Mouse (Mus musculus) adipocyte (in vitro differentiated cells): ENCODE data around the gene Atg9a.
A peak's percentile ranks its signal among the peaks of the same experiment; 100 is the strongest.

Experiments used
- DNase-seq: peaks from one replicate; pipeline ENCODE4 v3.0.0-alpha.2; 2016; ENCODE audit warnings: low spot score

The Atg9a gene

DNA sequence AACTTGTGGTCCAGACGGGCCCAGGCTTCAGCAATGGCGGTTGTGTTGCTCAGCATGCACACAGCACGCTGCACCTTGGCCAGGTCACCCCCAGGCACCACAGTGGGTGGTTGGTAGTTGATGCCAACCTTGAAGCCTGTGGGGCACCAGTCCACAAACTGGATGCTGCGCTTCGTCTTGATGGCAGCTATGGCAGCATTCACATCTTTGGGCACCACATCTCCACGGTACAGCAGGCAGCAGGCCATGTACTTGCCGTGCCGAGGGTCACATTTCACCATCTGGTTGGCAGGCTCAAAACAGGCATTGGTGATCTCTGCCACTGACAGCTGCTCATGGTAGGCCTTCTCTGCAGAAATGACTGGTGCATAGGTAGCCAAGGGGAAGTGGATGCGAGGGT is 23.8 kb upstream of the Atg9a start:
- no peak for DNase-seq

- peak; percentile 28 for DNase-seq
Observed at GRCm38 (mm10) chr1:75214886-75215285, 22.9 kb upstream of the Atg9a start.

DNA sequence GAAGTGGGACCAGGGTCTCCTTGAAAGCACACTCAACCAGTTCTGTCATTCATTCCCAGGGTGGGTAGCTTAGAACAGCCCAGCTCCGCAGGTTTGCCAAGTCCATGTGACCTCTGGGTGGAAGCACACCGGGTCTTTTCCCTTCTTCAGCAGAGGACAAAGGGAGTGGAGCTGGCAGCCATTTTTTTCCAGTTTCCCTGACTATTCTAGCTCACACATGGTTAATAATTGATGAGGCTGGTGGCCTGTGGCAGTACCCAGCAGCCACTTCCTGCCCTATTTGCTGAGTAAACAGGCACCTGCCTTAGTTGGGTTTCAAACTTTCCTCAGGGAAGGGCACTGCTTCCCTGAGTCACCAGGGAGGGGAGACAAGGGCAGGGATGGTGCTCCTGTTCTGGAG is 22.4 kb upstream of the Atg9a start:
- DNase-seq = no peak

GRCm38 (mm10) chr1:75213096-75213495 is 21.1 kb upstream of the Atg9a start:
- no peak for DNase-seq

DNA sequence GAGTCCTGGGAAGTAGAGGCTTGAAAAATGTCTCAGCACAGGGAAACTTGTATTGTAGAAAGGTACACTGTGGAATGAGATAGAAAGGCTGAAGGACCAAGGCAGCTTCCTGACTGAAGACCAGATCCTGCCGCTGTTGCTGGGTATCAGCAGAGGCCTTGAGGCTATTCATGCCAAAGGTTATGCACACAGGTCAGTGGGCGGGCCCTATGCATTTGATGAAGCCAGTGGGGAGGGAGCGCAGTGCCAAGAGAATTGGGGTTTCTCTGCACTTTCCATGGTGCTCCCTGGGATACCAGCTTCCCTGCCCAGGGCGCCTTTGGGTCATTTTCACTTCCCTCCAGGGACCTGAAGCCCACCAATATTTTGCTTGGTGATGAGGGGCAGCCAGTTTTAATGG is 20.5 kb upstream of the Atg9a start:
- DNase-seq = no peak

- peak; percentile 12 for DNase-seq
Observed at GRCm38 (mm10) chr1:75211141-75211708, 19.2 kb upstream of the Atg9a start.

DNA sequence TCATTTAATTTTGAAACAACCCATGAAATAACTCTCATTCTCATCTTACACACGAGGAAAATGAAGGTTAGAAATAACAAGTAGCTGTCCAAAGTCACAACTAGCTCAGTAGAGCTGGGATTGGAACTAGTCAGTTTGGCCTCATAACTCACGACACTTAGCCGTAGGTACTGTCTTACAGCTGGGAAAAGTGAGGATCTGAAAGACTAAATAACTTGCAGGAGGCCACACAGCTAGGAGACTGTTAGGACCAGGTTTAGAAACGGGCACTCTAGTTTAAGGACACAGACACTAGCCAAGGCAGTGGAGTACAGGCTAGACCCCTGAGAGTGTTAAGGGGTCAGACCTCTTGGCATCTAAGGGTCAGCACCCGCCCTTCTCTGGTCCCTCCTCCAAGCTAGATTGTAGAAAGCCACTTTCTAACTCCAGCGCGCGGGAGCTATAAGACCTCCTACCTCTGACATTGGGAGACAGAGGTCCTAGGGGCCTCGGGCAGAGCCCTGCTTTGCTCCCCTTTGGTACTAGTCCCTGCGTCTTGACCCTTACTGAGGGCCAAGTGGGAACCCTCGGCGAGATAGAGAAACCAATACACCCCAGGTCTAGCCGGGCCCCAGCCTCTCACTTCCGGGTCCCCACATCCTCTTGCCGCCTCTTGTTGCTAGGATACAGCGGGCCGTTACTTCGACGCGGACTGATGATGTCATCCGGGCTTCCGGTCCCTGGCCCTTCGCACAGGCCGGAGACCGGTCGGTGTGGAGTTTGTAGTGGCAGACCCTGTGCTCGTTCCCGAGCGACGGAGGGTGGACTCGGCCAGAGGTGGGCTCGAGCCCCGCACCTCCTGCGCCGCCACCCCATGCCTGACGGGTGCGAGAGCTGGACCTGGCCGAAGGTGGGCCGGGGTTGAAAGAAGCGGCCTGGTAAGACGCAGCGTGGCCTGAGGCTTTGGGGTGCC is 18.4 kb upstream of the Atg9a start, which contains the start of the genes Glb1l and Stk16:
Glb1l (minus strand) TSS at position 678 of the 952 bp plus-strand sequence.
Stk16 (plus strand) TSS at position 703 of the 952 bp plus-strand sequence.
- peak; percentile 95 for DNase-seq

GRCm38 (mm10) chr1:75208967-75209678 is 17.1 kb upstream of the Atg9a start:
- peak; percentile 37 for DNase-seq

DNA sequence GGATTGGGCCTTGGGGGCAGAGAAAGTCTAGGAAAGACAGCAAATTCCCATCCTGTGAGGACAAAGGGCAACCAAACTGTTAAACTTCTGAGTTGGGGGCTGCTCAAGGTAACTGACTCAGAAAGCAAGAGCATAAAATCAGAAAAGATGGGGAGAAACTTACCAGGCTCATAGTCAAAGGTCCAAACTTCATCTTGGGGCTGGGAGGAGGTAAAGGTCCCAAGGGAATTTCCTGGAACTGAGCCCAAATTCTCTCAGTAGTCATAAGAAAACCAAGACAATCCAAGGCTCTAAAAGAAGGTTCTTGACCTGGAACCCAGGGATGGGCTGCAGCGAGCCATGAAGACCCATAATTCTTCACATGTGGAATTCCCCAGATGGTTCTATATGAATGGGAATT is 9.2 kb upstream of the Atg9a start:
- DNase-seq = peak; percentile 33

GRCm38 (mm10) chr1:75192452-75192851 is 456 bp upstream of the Atg9a start:
- DNase-seq = peak; percentile 52

- DNase-seq = no peak
Observed at GRCm38 (mm10) chr1:75191258-75191621, 756 bp downstream of the Atg9a start.

- DNase-seq = peak; percentile 19
Observed at GRCm38 (mm10) chr1:75190577-75190976, 1.4 kb downstream of the Atg9a start.

DNA sequence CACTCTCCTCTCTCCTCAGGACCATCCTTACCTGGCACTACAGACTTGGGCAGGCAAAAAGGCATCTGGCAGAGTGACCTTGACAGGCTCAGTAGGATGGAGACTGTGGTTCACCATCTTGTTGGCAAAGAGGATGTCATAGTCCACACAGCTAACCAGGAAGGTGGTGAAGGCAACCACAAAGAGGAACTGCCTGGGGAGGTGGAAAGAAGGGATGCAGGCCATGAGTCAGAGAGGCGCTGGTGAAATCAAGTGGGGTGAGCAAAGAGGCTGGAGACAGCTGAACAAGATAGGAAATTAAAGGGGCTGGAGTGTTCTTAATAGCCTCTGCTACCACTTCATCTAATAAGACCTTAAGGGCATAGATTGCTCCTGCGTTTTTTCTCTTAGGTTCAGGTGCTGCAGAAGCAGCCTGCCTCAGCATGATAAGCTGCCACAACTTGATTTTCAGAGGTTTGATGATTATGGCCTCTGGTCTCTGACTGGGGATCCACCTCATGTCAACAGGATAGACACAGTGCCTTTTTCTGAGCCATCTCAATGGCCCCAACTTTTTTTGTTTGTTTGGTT is 4.0 kb downstream of the Atg9a start:
- no peak for DNase-seq

DNA sequence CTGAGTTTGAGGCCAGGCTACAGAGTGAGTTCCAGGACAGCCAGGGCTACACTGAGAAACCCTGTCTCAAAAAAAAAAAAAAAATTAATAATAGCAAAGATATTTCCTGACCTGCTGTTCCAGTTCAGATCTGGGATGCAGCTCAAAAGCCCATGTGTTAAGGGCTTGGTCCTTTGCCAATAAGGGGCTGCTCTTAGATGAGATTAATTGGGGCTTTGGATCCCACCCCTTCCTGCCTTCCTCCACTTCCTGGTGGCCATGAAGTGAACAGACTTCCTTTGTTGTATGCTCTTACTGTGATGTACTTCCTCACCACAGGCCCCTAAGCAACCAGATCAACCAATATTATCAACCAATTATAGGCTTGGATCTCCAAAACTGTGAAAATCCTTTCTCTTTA is 4.9 kb downstream of the Atg9a start:
- DNase-seq = no peak

DNA sequence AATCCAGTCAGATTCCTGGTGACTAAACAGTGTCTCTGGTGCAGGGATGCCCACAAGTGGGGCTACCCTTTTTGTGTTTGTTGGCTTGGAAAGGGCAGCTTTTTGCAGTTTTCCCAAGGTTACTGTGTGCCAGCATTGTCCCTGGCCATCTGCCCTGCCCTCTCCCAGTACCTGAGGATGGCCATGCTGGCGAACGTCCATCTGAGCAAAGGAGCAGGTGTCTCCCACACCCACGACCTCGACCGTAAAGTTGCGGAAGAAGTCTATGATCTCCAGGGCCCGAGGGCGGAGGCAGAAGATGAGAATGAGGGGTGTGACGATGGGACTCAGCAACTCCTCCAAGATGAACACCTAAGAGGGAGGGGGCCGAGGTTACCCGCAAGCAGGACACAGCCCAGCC is 6.5 kb downstream of the Atg9a start:
- DNase-seq = no peak

GRCm38 (mm10) chr1:75182160-75182559 is 9.8 kb downstream of the Atg9a start:
- no peak for DNase-seq

GRCm38 (mm10) chr1:75181377-75181870 is 10.6 kb downstream of the Atg9a start:
- no peak for DNase-seq

DNA sequence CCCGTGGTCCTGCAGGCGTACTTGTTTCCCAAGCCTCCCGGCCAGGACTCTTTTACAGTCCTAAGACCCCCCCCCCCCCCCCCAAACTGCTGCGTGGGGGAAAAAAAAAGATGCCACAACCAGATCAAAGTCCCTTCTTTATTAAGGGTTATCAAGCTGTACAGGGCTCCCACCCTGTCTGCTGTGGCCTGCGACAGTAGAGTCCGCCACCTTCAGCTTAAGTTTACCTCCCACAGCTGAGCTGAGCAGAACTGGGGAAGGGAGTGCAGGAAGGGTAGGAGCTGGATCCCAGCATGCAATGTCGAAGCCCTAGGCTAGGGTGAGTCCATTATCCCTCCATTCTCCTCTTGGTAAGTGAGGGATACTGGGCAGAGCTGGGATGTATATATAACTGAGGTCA is 11.3 kb downstream of the Atg9a start:
- DNase-seq = no peak

DNA sequence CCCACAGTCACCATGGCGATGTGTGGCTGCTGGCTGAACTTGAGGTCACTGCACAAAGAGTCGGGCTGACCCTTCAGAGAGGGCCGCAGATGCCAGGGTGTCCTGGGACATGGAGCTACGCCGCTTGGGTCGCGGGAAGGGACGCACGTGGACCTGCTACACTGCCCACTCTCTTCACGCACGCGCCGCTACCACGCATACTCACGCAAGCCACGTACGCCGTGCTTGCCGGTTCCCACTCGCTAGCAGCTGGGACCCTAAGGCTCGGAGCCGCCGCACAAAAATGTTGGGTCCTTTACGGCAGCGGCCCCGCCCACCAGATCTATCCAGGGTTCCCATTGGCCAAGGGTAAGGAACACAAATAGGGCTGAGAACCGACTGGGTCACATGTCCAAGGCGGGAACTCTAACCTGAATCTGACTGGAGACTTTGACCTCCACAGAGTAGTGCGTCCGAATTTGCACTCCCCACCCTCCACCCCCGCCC is 11.8 kb downstream of the Atg9a start, which contains the start of gene Abcb6:
Abcb6 (minus strand) TSS at position 288 of the 486 bp plus-strand sequence.
- DNase-seq = peak; percentile 89

DNA sequence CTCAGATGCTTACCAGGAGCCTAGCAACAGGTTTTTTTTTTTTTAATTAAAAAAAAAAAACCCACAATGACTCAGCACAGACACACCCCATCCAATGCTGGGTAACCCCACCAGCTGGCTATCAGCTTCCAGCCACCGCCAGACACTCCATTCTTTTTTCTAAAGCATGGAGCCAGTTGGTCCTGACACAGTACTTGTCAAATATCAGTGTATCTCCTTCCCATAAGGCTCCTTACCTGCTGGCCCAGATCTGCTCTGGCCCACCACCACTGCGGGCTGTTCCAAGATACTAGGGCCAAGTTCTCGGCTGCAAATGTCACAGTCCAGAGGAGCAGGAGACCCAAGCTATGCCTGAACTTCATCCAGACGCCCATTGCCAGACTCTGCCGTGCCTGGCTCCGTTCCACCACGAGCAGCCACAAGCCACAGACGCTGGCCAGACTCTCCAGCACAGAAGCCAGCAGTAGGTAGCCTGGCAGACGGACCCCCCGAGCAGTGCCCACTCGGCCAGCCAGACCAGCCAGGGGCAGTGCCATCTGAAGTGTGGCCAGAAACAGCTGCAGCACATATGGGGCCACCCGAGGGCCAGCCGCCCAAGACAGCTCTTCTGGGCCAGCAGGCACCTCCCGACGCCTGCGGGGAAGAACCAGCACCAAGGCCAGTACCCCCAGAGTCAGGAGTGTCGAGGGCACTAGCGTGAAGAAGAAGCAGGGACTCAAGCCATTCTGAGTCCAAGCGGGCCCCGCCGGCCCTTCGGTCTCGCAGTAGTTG is 12.5 kb downstream of the Atg9a start:
- DNase-seq = peak; percentile 44
